Mouse (Mus musculus): ENCODE results near the gene N4bp2l2.
"Not testable (repeated sequence)": the region's sequence is repeated elsewhere in the genome, so short reads cannot be mapped to it uniquely, and the experiment has no call there.

The N4bp2l2 gene

GRCm38 (mm10) chr5:150666133-150666739, at the start of gene N4bp2l2:
TSS of gene N4bp2l2 (minus strand) at chr5:150666183.
- not testable (repeated sequence) for DNase-seq (ENCODE audit: low spot score)

- DNase-seq (ENCODE audit: low spot score), result no peak
Measured at GRCm38 (mm10) chr5:150713431-150713830, 47.4 kb upstream of the N4bp2l2 start.

GRCm38 (mm10) chr5:150711503-150711902, 45.5 kb upstream of the N4bp2l2 start:
- no peak for DNase-seq (ENCODE audit: low spot score)

- DNase-seq (ENCODE audit: low spot score), result not testable (repeated sequence)
Measured at GRCm38 (mm10) chr5:150707181-150707580, 41.2 kb upstream of the N4bp2l2 start.

- DNase-seq (ENCODE audit: low spot score), result not testable (repeated sequence)
Measured at GRCm38 (mm10) chr5:150706651-150707050, 40.7 kb upstream of the N4bp2l2 start.

GRCm38 (mm10) chr5:150702714-150703113, 36.7 kb upstream of the N4bp2l2 start:
- DNase-seq (ENCODE audit: low spot score), result peak; percentile 74

- no peak for DNase-seq (ENCODE audit: low spot score)
Measured at GRCm38 (mm10) chr5:150693277-150693676, 27.3 kb upstream of the N4bp2l2 start.

- no peak for DNase-seq (ENCODE audit: low spot score)
Measured at GRCm38 (mm10) chr5:150690685-150691084, 24.7 kb upstream of the N4bp2l2 start.

- DNase-seq (ENCODE audit: low spot score), result not testable (repeated sequence)
Measured at GRCm38 (mm10) chr5:150682862-150683261, 16.9 kb upstream of the N4bp2l2 start.

- DNase-seq (ENCODE audit: low spot score), result no peak
Measured at GRCm38 (mm10) chr5:150674866-150675265, 8.9 kb upstream of the N4bp2l2 start.

GRCm38 (mm10) chr5:150673880-150674621, 8.1 kb upstream of the N4bp2l2 start:
- peak; percentile 41 for DNase-seq (ENCODE audit: low spot score)

- peak; percentile 97 for DNase-seq (ENCODE audit: low spot score)
Measured at GRCm38 (mm10) chr5:150673153-150673835, 7.3 kb upstream of the N4bp2l2 start, which contains the start of gene Pds5b. TSS of gene Pds5b (plus strand) at chr5:150673739.

GRCm38 (mm10) chr5:150672343-150672742, 6.4 kb upstream of the N4bp2l2 start:
- no peak for DNase-seq (ENCODE audit: low spot score)

GRCm38 (mm10) chr5:150668731-150669130, 2.7 kb upstream of the N4bp2l2 start:
- DNase-seq (ENCODE audit: low spot score), result no peak

GRCm38 (mm10) chr5:150665132-150665954, 640 bp downstream of the N4bp2l2 start:
- peak; percentile 100 for DNase-seq (ENCODE audit: low spot score)

- DNase-seq (ENCODE audit: low spot score), result peak; percentile 79
Measured at GRCm38 (mm10) chr5:150664794-150665131, 1.2 kb downstream of the N4bp2l2 start.

GRCm38 (mm10) chr5:150663926-150664325, 2.1 kb downstream of the N4bp2l2 start:
- DNase-seq (ENCODE audit: low spot score), result not testable (repeated sequence)

GRCm38 (mm10) chr5:150660296-150660695, 5.7 kb downstream of the N4bp2l2 start:
- DNase-seq (ENCODE audit: low spot score), result not testable (repeated sequence)

- DNase-seq (ENCODE audit: low spot score), result not testable (repeated sequence)
Measured at GRCm38 (mm10) chr5:150659425-150659824, 6.6 kb downstream of the N4bp2l2 start.

- no peak for DNase-seq (ENCODE audit: low spot score)
Measured at GRCm38 (mm10) chr5:150654548-150654947, 11.4 kb downstream of the N4bp2l2 start.

- no peak for DNase-seq (ENCODE audit: low spot score)
Measured at GRCm38 (mm10) chr5:150652578-150652977, 13.4 kb downstream of the N4bp2l2 start.

GRCm38 (mm10) chr5:150644926-150645325, 21.1 kb downstream of the N4bp2l2 start:
- DNase-seq (ENCODE audit: low spot score), result no peak
